Mouse (Mus musculus): ENCODE results near the gene Kif13a.

Gene Kif13a

DNA sequence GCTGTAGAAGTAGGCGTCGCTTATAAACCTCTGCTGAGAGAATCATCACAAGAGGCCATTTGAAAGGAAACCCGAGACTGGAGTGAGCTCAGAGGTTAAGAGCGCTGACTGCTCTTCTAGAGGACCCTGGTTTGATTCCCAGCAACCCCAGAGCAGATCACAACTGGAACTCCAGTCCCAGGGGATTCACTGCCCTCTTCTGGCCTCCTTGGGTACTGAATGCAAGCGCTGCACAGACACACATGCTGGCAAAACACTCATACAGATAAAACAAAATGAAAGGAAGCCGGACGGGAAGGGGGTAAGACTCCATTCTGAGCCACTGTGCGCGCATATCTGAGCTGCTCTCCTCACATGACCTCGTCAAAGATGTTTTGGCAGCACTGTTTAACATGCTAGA lies 94.9 kb downstream of the Kif13a start:
- no peak for DNase-seq (ENCODE audit: low read depth)

- DNase-seq (ENCODE audit: low read depth) = no peak
These were observed 96.1 kb downstream of the Kif13a start for GRCm38 (mm10) chr13:46833586-46833985.

DNA sequence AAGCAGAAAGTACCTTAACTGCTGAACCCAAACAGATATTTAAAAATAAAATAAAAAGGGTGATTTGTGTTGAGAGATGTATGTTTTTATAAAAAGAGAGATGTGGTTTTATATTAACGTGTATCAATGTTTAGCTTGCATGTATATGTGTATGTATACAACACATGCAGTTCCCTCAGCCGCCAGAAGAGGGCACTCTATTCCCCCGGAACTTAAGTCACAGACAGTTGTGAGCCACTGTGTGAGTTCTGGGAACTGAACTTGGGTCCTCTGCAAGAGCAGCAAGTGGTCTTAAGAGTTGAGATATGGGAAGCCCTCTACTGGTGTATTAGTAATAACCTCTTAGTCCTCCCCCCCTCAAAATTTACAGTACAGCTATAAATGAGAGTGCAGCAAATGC lies 96.7 kb downstream of the Kif13a start:
- DNase-seq (ENCODE audit: low read depth) = peak; percentile 68

- DNase-seq (ENCODE audit: low read depth) = no peak
These were observed 106.4 kb downstream of the Kif13a start for GRCm38 (mm10) chr13:46823271-46823670.

DNA sequence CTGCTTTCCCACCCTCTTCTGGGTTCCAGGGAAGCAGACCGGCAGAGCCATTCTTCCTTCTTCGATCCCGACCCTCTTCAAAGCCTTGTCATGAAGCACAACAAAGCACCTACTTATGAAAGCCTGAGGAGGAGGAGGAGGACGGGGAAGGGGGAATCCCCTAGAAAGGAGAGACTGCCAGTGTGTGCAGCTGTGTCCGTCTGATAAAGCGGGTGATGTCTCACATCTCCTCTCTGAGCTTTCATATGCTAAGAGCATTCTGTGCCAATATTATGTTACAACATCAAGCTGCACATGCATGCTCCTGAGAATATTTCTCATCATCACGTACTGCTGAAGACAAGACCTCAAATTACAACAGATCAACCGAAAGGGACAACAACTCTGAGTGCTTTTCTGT lies 107.5 kb downstream of the Kif13a start:
- no peak for DNase-seq (ENCODE audit: low read depth)

GRCm38 (mm10) chr13:46819729-46820223 lies 109.9 kb downstream of the Kif13a start:
- DNase-seq (ENCODE audit: low read depth) = no peak

DNA sequence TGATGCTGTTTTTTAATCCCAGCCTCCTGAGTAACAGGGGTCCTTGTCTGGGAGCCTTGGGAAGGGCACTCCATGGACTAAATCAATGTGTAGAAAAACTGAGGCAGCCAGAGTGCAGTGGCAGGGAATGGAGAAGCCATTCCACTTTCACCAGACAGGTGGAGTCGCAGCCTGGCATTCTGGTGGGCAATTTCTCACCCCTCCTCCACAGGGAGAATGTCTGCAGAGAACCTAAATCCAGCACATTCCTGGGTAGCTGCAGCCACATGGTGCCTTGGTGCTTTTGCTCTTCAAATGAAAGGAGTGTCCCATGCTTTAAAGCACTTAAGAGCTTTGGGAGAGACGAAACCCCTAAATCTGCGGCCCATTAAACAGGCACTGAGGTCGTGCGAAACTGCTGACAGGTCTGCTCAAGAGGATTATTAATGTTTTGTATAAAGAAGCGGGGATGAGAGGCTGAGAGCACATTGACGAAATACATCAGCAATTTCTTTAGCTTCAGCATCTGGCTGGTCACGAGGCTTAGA lies 110.4 kb downstream of the Kif13a start:
- no peak for DNase-seq (ENCODE audit: low read depth)

DNA sequence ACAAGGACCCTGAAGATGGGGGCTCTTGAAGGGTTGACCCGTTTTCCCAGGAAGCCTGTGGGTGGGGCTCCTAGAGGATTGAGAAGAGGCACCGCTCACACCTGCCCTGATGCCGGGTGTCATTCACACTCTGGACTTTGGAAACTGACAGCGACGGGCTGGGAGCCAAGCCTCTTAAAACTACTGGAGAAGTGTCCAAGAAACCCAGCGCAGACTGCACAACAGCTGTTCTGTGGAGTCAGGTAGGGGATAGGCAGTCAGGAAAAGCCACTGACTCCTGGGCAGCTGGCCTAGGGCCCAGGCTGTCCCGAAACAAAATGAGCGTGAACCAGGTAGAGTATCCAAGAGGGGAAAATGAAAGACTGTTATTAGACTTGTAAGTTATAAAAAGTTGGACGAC lies 111.3 kb downstream of the Kif13a start:
- DNase-seq (ENCODE audit: low read depth) = no peak

DNA sequence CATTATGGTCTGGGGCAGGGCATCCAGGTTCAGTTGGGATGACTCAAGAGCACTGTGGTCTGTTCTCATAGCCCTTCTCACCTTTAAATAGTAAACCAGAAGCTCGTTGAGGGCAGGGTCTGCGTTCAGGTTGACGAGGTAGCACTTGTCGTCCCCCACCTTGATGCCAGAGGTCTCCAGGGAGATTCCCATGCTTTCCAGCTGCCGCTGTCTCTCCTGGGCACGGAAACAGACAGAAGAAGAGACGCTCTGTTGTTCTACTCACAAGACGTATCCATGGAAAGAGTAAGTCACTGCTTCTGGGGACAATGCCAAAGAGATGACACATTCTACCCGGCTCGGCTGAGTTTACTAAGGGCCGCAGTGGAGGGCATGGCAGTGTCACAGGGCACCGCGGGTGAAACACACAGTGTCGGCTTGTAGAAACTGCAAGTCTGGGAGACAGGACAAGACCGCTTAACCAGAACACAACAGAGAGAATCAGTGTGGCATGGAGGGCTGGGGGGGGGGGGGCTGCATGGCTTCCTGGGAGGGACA lies 117.0 kb downstream of the Kif13a start:
- DNase-seq (ENCODE audit: low read depth) = peak; percentile 18

DNA sequence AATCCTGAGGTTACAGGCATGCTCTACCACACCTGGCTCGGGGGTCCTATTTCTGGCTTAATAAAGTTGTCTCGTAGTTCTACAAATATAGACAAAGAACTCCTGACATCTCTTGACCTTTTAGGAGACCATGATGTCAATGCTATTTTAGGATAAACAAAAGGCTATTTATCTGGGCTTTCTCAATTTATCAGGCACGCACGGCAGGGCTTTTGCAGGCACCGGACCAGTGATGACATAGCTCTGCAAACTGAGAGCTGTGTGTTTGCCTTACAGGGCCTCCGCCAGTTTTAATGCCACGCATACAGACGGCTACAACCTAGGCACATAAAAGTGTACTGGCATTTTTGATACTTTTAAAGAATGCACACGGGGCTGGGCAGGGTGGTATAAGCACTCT lies 118.0 kb downstream of the Kif13a start:
- DNase-seq (ENCODE audit: low read depth) = no peak

DNA sequence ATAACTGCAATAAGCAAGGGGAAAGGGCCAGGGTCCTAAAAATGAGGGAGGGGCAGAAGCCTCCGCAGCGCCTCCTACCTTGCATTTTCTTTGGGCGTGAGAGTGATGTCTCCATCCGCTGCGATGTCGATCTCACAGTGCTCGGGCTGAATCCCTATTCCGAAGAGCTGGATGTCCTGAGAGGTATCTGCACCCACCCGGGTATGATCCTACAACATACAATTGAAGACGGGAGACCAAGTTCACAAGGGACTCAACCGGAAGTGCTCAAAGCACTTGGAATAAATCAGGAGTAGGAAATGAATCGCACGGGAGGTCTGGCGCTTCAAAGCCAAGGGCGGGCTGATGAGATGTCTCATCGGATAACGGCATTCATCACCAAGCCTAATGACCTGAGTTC lies 119.1 kb downstream of the Kif13a start:
- no peak for DNase-seq (ENCODE audit: low read depth)

DNA sequence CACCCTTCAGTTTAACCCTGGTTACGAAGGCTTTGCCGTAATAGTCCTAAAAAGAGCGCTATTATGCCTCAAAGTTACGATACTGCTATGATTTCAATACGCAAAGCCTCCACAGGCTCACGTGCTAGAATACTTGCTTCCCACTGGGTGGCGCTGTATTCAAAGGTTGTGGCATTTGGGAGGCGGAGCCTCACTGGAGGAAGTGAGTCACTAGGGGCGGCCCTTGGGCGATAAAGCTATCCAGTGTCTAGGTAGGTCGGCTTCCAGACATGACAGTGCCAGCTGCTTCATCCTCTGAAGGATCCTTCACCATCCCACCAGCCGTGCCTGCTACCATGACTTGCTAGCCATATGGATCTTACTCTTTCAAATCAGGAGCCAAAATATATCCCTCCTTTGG lies 119.6 kb downstream of the Kif13a start:
- DNase-seq (ENCODE audit: low read depth) = peak; percentile 86

GRCm38 (mm10) chr13:46807901-46808300 lies 121.8 kb downstream of the Kif13a start:
- no peak for DNase-seq (ENCODE audit: low read depth)

GRCm38 (mm10) chr13:46801196-46801595 lies 128.5 kb downstream of the Kif13a start:
- no peak for DNase-seq (ENCODE audit: low read depth)

GRCm38 (mm10) chr13:46798156-46798555 lies 131.5 kb downstream of the Kif13a start:
- peak; percentile 75 for DNase-seq (ENCODE audit: low read depth)

GRCm38 (mm10) chr13:46796381-46796780 lies 133.3 kb downstream of the Kif13a start:
- no peak for DNase-seq (ENCODE audit: low read depth)

- peak; percentile 28 for DNase-seq (ENCODE audit: low read depth)
These were observed 135.8 kb downstream of the Kif13a start for GRCm38 (mm10) chr13:46793824-46794223.

GRCm38 (mm10) chr13:46788452-46788851 lies 141.2 kb downstream of the Kif13a start:
- no peak for DNase-seq (ENCODE audit: low read depth)

- peak; percentile 66 for DNase-seq (ENCODE audit: low read depth)
These were observed 142.8 kb downstream of the Kif13a start for GRCm38 (mm10) chr13:46786836-46787235.

GRCm38 (mm10) chr13:46786064-46786561 lies 143.6 kb downstream of the Kif13a start:
- peak; percentile 81 for DNase-seq (ENCODE audit: low read depth)

DNA sequence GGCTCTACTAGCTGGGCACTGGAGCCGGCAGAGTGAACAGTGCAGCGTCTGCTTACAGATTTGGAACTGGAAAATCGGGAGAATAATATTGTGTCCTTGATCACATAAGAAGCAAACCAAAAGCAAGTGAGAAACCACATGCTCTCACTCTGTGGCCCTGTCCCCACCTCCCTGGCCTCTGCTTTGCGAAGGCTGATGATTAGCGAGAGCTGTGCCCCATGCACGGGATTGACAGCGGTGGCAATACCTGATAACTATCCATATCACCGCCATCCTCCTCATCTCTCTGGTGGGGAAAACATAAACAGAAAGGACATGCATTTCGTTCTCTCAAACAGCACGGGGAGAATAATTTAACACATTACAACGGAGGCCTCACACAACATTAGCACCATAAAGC lies 149.3 kb downstream of the Kif13a start:
- no peak for DNase-seq (ENCODE audit: low read depth)

GRCm38 (mm10) chr13:46779831-46780230 lies 149.8 kb downstream of the Kif13a start:
- peak; percentile 56 for DNase-seq (ENCODE audit: low read depth)

DNA sequence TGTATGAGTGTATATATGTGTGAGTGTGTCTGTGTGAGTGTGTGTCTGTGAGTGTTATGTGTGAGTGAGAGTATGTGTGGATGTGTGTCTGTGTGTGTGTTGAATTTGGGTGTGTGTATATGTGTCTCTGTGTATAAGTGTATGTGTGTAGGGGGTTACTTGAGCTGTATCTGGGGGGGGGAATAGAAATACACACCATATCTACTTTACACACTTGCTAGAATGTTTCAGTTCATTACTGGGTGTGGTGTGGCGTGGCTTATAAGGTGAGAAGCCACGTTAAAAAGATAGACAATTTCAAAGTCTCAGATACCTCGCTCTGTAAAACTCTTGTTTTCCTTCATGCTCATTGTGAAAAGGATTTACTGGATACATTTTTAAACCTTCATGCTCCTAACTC lies 152.2 kb downstream of the Kif13a start:
- DNase-seq (ENCODE audit: low read depth) = no peak

All from 416B (cell line).